In the genomic region with DNA sequence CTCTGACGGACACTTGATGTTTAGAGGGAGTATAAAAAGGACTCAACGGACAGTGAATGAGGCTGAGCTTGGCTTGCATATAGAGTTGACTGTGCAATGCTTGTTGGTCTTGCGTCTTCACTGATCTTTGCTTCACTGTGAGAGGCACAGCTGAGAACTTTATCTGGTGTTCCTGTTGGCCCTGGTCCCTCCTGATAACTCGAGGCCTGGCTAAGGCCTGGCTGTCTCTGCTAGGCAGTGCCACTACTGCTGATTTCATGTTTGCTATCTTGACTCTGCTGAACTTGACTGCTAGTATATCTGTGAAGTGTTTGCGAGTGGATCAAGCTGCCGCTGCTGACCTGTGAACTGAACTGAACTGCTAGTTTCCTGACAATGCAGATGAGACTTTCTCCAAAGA, we compare ENCODE assay signal across 26 mouse cellular contexts.
DNase-seq lines count a peak whose midpoint lies in the region; ATAC-seq lines count a peak whose summit lies in the region.
"Had no signal": no experiment of that assay in that cellular context is flagged by ENCODE, and none has a peak within 500 bp of the region (broad histone marks: within the 10 kb centered on the region; RNA-seq: fewer than 3 reads in every experiment).

No protein-coding gene starts in this region.

- peaks cover 6% of the 10 kb centered on the region for H3K4me1 ChIP-seq in heart, embryonic 10.5 days
- H3K4me1 ChIP-seq in liver, embryonic 11.5 days (replicated peaks; ENCODE audit: control insufficient read depth, insufficient read depth, low read length) = no peaks in the 10 kb centered on the region
- H3K4me1 ChIP-seq in liver, embryonic 16.5 days (ENCODE audit: control insufficient read depth, low read depth, low read length) = no peaks in the 10 kb centered on the region
- peaks cover 4% of the 10 kb centered on the region for H3K4me1 ChIP-seq in forebrain, embryonic 13.5 days
- H3K4me1 ChIP-seq: hindbrain, embryonic 13.5 days; limb, embryonic 13.5 days had no signal

- no peaks in the 10 kb centered on the region for H3K9me3 ChIP-seq in heart, embryonic 10.5 days
- no peaks in the 10 kb centered on the region; the same call in 1 of the 2 replicates for H3K9me3 ChIP-seq in liver, embryonic 11.5 days (ENCODE audit: control insufficient read depth, low read length)
- H3K9me3 ChIP-seq in liver, embryonic 16.5 days (replicated peaks; ENCODE audit: control insufficient read depth, low read length) = no peaks in the 10 kb centered on the region
- H3K9me3 ChIP-seq in forebrain, embryonic 13.5 days (replicated peaks) = no peaks in the 10 kb centered on the region
- H3K9me3 ChIP-seq: hindbrain, embryonic 13.5 days; limb, embryonic 13.5 days; midbrain, embryonic 13.5 days had no signal

- no peaks in the 10 kb centered on the region for H3K36me3 ChIP-seq in heart, embryonic 10.5 days
- H3K36me3 ChIP-seq in liver, embryonic 11.5 days (ENCODE audit: control insufficient read depth, insufficient read depth, low read length) = no peaks in the 10 kb centered on the region
- H3K36me3 ChIP-seq in liver, embryonic 16.5 days (ENCODE audit: control insufficient read depth, insufficient read depth) = no peaks in the 10 kb centered on the region
- no peaks in the 10 kb centered on the region for H3K36me3 ChIP-seq in forebrain, embryonic 13.5 days (ENCODE audit: poor library complexity, severe bottlenecking)
- H3K36me3 ChIP-seq: hindbrain, embryonic 13.5 days; limb, embryonic 13.5 days; midbrain, embryonic 13.5 days had no signal

- peak; percentile 93 for ATAC-seq in liver, embryonic 11.5 days (replicated peaks; ENCODE audit: low FRiP score)
- ATAC-seq in liver, embryonic 16.5 days (ENCODE audit: low read depth) = peak; percentile 88
- ATAC-seq in forebrain, embryonic 13.5 days = no peak
- ATAC-seq: activated CD4-positive, CD25-positive, alpha-beta regulatory T cell, adult 4 months; forebrain, embryonic 14.5 days; intestine, embryonic 16.5 days; midbrain, embryonic 13.5 days had no signal

- H3K4me2 ChIP-seq in liver, embryonic 11.5 days = no peak overlapping the region
- no peak overlapping the region for H3K4me2 ChIP-seq in liver, embryonic 16.5 days (ENCODE audit: low read depth, low read length)
- no peak overlapping the region for H3K4me2 ChIP-seq in forebrain, embryonic 13.5 days
- H3K4me2 ChIP-seq: hindbrain, embryonic 13.5 days; limb, embryonic 13.5 days; midbrain, embryonic 13.5 days had no signal

- 68% methylated on average over 6 of the region's 6 CpGs for WGBS in heart, embryonic 10.5 days
- 63% methylated on average over 6 of the region's 6 CpGs for WGBS in liver, embryonic 11.5 days
- 52% methylated on average over 6 of the region's 6 CpGs for WGBS in liver, embryonic 16.5 days (ENCODE audit: insufficient replicate concordance)
- WGBS in forebrain, embryonic 13.5 days = 87% methylated on average over 6 of the region's 6 CpGs

- intact Hi-C loops in heart, postnatal 10 days (cut with DNase I) = no loop called here

- H3K27me3 ChIP-seq in heart, embryonic 10.5 days (ENCODE audit: insufficient read depth, poor library complexity, severe bottlenecking) = no peaks in the 10 kb centered on the region; the same call in 1 of the 2 replicates
- no peaks in the 10 kb centered on the region for H3K27me3 ChIP-seq in liver, embryonic 11.5 days (replicated peaks; ENCODE audit: control insufficient read depth, insufficient read depth, low read length)
- no peaks in the 10 kb centered on the region for H3K27me3 ChIP-seq in liver, embryonic 16.5 days (ENCODE audit: control insufficient read depth, insufficient read depth, low read depth, low read length)
- H3K27me3 ChIP-seq in forebrain, embryonic 13.5 days = no peaks in the 10 kb centered on the region
- H3K27me3 ChIP-seq: hindbrain, embryonic 13.5 days; limb, embryonic 13.5 days; midbrain, embryonic 13.5 days had no signal

- H3K27ac ChIP-seq in heart, embryonic 10.5 days = no peak overlapping the region
- peak overlapping the region; percentile 60 for H3K27ac ChIP-seq in liver, embryonic 11.5 days (ENCODE audit: low read depth, low read length)
- peak overlapping the region; percentile 6; the same call in 1 of the 2 replicates for H3K27ac ChIP-seq in liver, embryonic 16.5 days (ENCODE audit: low read length)
- H3K27ac ChIP-seq in forebrain, embryonic 13.5 days = no peak overlapping the region
- H3K27ac ChIP-seq: hindbrain, embryonic 13.5 days; layer of hippocampus, adult 2 months; limb, embryonic 13.5 days; macrophage; midbrain, embryonic 13.5 days had no signal

- no peak overlapping the region for H3K4me3 ChIP-seq in heart, embryonic 10.5 days
- H3K4me3 ChIP-seq in liver, embryonic 11.5 days (ENCODE audit: low read depth, low read length) = no peak overlapping the region
- no peak overlapping the region for H3K4me3 ChIP-seq in liver, embryonic 16.5 days (ENCODE audit: low read depth, low read length)
- H3K4me3 ChIP-seq in forebrain, embryonic 13.5 days = no peak overlapping the region
- H3K4me3 ChIP-seq: hindbrain, embryonic 13.5 days; layer of hippocampus, adult 2 months; limb, embryonic 13.5 days; midbrain, embryonic 13.5 days had no signal

- H3K9ac ChIP-seq in liver, embryonic 11.5 days (ENCODE audit: low read depth, low read length) = no peak overlapping the region
- H3K9ac ChIP-seq in liver, embryonic 16.5 days (ENCODE audit: low read depth, low read length) = no peak overlapping the region
- H3K9ac ChIP-seq in forebrain, embryonic 13.5 days = no peak overlapping the region
- H3K9ac ChIP-seq: hindbrain, embryonic 13.5 days; limb, embryonic 13.5 days; midbrain, embryonic 13.5 days had no signal

- DNase-seq in heart, embryonic 10.5 days (ENCODE audit: low spot score) = peak; percentile 93
- DNase-seq in heart, postnatal 10 days = no peak
- peak; percentile 5 for DNase-seq in c-Kit-positive CD71-positive TER-119-negative erythroid progenitor cells, embryonic 14.5 days (ENCODE audit: low read depth)
- no peak for DNase-seq in liver, embryonic 11.5 days (ENCODE audit: low spot score)
- DNase-seq in kidney, adult 11 months = no peak
- no peak for DNase-seq in adrenal gland, adult 2 months
- DNase-seq: adrenal gland, adult 8-10 months; B cell, adult 2 months; cerebellum, adult 2 months; cerebellum, postnatal 25 days; gastrocnemius, postnatal 14 days; heart, postnatal 4 days; kidney, postnatal 25 days; lung, adult 2 months; lung, postnatal 10 days; thymus, adult 2 months had no signal

Comparison
In these comparisons a context has a peak if more than half of its experiments do, and no peak if none do; other contexts are left out.
1. DNase-seq: peak in heart, embryonic 10.5 days (single experiment) and c-Kit-positive CD71-positive TER-119-negative erythroid progenitor cells, embryonic 14.5 days (single experiment); none in heart, postnatal 10 days (0 of 2), liver, embryonic 11.5 days (single experiment), kidney, adult 11 months (single experiment) and adrenal gland, adult 2 months (single experiment).
2. H3K27ac ChIP-seq: peak in liver, embryonic 11.5 days (single experiment) and liver, embryonic 16.5 days (single experiment); none in heart, embryonic 10.5 days (single experiment) and forebrain, embryonic 13.5 days (single experiment).